Mouse (Mus musculus) liver, adult 2 months (tissue): ENCODE measurements around the gene Nos1ap. TPM values are rescaled to one million over a fixed set of nuclear protein-coding genes. Genes with fewer than 3 reads are reported as not detected.

ENCODE experiments used
- DNase-seq: peaks from one replicate; pipeline ENCODE4 v3.0.0-alpha.2; 2011; ENCODE audit warnings: low read depth, low spot score; ENCODE audit errors: extremely low read depth
- H3K27ac ChIP-seq: fragments of 200-500 bp; replicated peaks from 2 replicates; pipeline ENCODE4 v1.5.1; 2012; ENCODE audit warnings: low read depth, mild to moderate bottlenecking, control low read depth, inconsistent platforms, low read length; ENCODE audit not compliant: insufficient read depth
- H3K27me3 ChIP-seq: fragments of 200-500 bp; 2 replicates; pipeline ENCODE4 v1.6.1; 2012; ENCODE audit warnings: mild to moderate bottlenecking, moderate library complexity, low read length, inconsistent platforms; ENCODE audit not compliant: control insufficient read depth, insufficient read depth
- H3K36me3 ChIP-seq: fragments of 200-500 bp; 2 replicates; pipeline ENCODE4 v1.6.1; 2012; ENCODE audit warnings: low read length, inconsistent platforms; ENCODE audit not compliant: control insufficient read depth, insufficient read depth
- H3K4me1 ChIP-seq: fragments of 200-500 bp; 2 replicates; pipeline ENCODE4 v1.6.1; 2011; ENCODE audit warnings: low read length; ENCODE audit not compliant: control insufficient read depth, insufficient read depth
- H3K4me3 ChIP-seq: fragments of 200-500 bp; 2 replicates; pipeline ENCODE4 v1.5.1; 2011; ENCODE audit warnings: low read depth, mild to moderate bottlenecking, control low read depth, low read length, moderate library complexity; ENCODE audit not compliant: insufficient read depth
- H3K79me2 ChIP-seq: fragments of 200-500 bp; 2 replicates; pipeline ENCODE4 v1.6.1; 2012; ENCODE audit warnings: inconsistent platforms, mild to moderate bottlenecking, low read length, moderate library complexity; ENCODE audit not compliant: control insufficient read depth, insufficient read depth
- H3K9ac ChIP-seq: fragments of 200-500 bp; 2 replicates; pipeline ENCODE4 v1.6.1; 2012; ENCODE audit warnings: low read depth, mild to moderate bottlenecking, control low read depth, inconsistent platforms, low read length
- CTCF ChIP-seq: fragments of 200-500 bp; IDR thresholded peaks from 2 replicates; pipeline ENCODE4 v1.5.1; 2011; ENCODE audit warnings: low read depth, low read length, control low read depth
- POLR2A ChIP-seq: fragments of 200-500 bp; IDR thresholded peaks from 2 replicates; pipeline ENCODE4 v1.6.1; 2011; ENCODE audit warnings: low read length, control low read depth; ENCODE audit not compliant: insufficient read depth; ENCODE audit errors: extremely low read depth
- whole genome bisulfite sequencing: fragments of 180-500 bp; shearing (Covaris S2); methylation state at CpG from one replicate; pipeline ENCODE4 v1.1.7; 2018; 5-methylcytosine and 5-hydroxymethylcytosine counted together
- polyA plus RNA-seq: library from polyadenylated mRNA; depleted of rRNA; stranded (reverse); fragments of >200 nt; gene quantifications from 2 replicates; pipeline ENCODE4 v1.2.3, GENCODE M21; 2012
- total RNA-seq: library from RNA; depleted of rRNA; stranded (reverse); fragments of >200 nt; gene quantifications from 2 replicates; pipeline ENCODE4 v1.2.3, GENCODE M21; 2014

The Nos1ap gene
- total and polyA plus RNA-seq, 2 experiments, result 1.8 to 3.1 TPM

- H3K4me3 ChIP-seq, result no peak overlapping the region
- H3K4me1 ChIP-seq, result no peaks in the 10 kb centered on the region; the same call in 1 of the 2 replicates
- peaks cover 18% of the 10 kb centered on the region; the same call in 1 of the 2 replicates for H3K79me2 ChIP-seq
- WGBS, result 93% methylated on average over 10 of the region's 10 CpGs
- no peaks in the 10 kb centered on the region for H3K36me3 ChIP-seq
- DNase-seq, result no peak
- H3K27me3 ChIP-seq, result no peaks in the 10 kb centered on the region
- H3K9ac ChIP-seq, result no peak overlapping the region
- H3K27ac ChIP-seq, result no peak overlapping the region
- TF ChIP-seq CTCF, result no peak
Observed at GRCm38 (mm10) chr1:170440367-170440766, 149.3 kb downstream of the Nos1ap start.

- WGBS, result 79% methylated on average over 7 of the region's 7 CpGs
- Histone ChIP-seq H3K36me3 (no peaks in the 10 kb centered on the region), H3K9ac (no peak overlapping the region), H3K4me3 (no peak overlapping the region), H3K27me3 (no peaks in the 10 kb centered on the region), H3K4me1 (no peaks in the 10 kb centered on the region; the same call in 1 of the 2 replicates), H3K79me2 (peaks cover 18% of the 10 kb centered on the region; the same call in 1 of the 2 replicates), H3K27ac (no peak overlapping the region)
- TF ChIP-seq CTCF (no peak), POLR2A (no peak)
- DNase-seq, result no peak
Observed at GRCm38 (mm10) chr1:170438471-170439151, 151.1 kb downstream of the Nos1ap start.

GRCm38 (mm10) chr1:170434146-170434545 is 155.5 kb downstream of the Nos1ap start:
- 95% methylated on average over 4 of the region's 4 CpGs for WGBS
- no peaks in the 10 kb centered on the region for H3K4me1 ChIP-seq
- no peak overlapping the region for H3K27ac ChIP-seq

GRCm38 (mm10) chr1:170433661-170434060 is 156.0 kb downstream of the Nos1ap start:
- no peak for TF ChIP-seq CTCF
- no peak overlapping the region for H3K27ac ChIP-seq
- DNase-seq, result no peak

More at GRCm38 (mm10) chr1:170434146-170434545, 155.5 kb downstream of the Nos1ap start:
- Histone ChIP-seq H3K36me3 (no peaks in the 10 kb centered on the region), H3K4me3 (no peak overlapping the region), H3K27me3 (no peaks in the 10 kb centered on the region), H3K79me2 (peaks cover 13% of the 10 kb centered on the region; the same call in 1 of the 2 replicates), H3K9ac (no peak overlapping the region)
- no peak for DNase-seq
- TF ChIP-seq POLR2A (no peak), CTCF (no peak)

GRCm38 (mm10) chr1:170432288-170432687 is 157.4 kb downstream of the Nos1ap start:
- Histone ChIP-seq H3K27me3 (no peaks in the 10 kb centered on the region), H3K4me3 (no peak overlapping the region), H3K4me1 (peaks cover 5% of the 10 kb centered on the region; the same call in 1 of the 2 replicates), H3K79me2 (peaks cover 9% of the 10 kb centered on the region; the same call in 1 of the 2 replicates), H3K9ac (no peak overlapping the region), H3K27ac (no peak overlapping the region), H3K36me3 (no peaks in the 10 kb centered on the region)
- 73% methylated on average over 5 of the region's 5 CpGs for WGBS
- TF ChIP-seq POLR2A, result no peak
- TF ChIP-seq CTCF, result no peak
- DNase-seq, result peak; percentile 41

More at GRCm38 (mm10) chr1:170433661-170434060, 156.0 kb downstream of the Nos1ap start:
- Histone ChIP-seq H3K36me3 (no peaks in the 10 kb centered on the region), H3K27me3 (no peaks in the 10 kb centered on the region), H3K4me3 (no peak overlapping the region), H3K79me2 (peaks cover 9% of the 10 kb centered on the region; the same call in 1 of the 2 replicates), H3K4me1 (no peaks in the 10 kb centered on the region; the same call in 1 of the 2 replicates), H3K9ac (no peak overlapping the region)

- peaks cover 5% of the 10 kb centered on the region; the same call in 1 of the 2 replicates for H3K4me1 ChIP-seq
- TF ChIP-seq CTCF, result no peak
- no peak for TF ChIP-seq POLR2A
- H3K4me3 ChIP-seq, result no peak overlapping the region
- H3K36me3 ChIP-seq, result no peaks in the 10 kb centered on the region
- no peak overlapping the region for H3K27ac ChIP-seq
- no peak for DNase-seq
- no peaks in the 10 kb centered on the region for H3K27me3 ChIP-seq
- H3K79me2 ChIP-seq, result peaks cover 9% of the 10 kb centered on the region; the same call in 1 of the 2 replicates
- H3K9ac ChIP-seq, result no peak overlapping the region
- 94% methylated on average over 5 of the region's 5 CpGs for WGBS
Observed at GRCm38 (mm10) chr1:170431312-170431711, 158.3 kb downstream of the Nos1ap start.
